Mouse (Mus musculus) mature B cell (primary cell): Measurements from ENCODE around the gene Neurl4.

Experiments
- in situ Hi-C: fragments of 300-500 bp; cut with MboI; formaldehyde crosslinking; loops from 2 replicates; pipeline ENCODE4 v1.14.3; 2019

Gene Neurl4

GRCm38 (mm10) chr11:69932254-69932653 lies 31.4 kb downstream of the Neurl4 start:
- in situ Hi-C loops = no loop called here

- in situ Hi-C loops = no loop called here
These were observed 32.2 kb downstream of the Neurl4 start for GRCm38 (mm10) chr11:69933066-69933465.

DNA sequence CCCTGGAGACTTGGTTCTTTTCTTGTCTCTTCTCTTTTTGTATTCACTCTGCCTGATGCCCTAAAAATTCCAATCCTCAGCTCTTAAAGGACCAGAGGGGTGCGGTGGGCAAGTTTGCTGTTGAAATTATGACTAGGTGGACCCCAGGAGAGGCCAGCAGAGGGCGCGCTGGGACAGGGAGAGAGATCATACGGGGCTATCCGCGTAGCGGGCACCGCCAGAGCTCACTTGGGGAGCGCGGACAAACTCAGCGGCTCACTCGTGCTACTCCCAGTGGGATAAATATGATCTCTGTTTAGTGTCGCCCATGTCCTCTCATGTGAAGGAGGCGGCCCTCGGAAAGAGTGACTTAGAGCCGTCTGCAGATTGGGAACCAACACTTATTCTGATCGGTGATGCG lies 33.3 kb downstream of the Neurl4 start:
- in situ Hi-C loops = no loop called here

- in situ Hi-C loops = no loop called here
These were observed 33.8 kb downstream of the Neurl4 start for GRCm38 (mm10) chr11:69934681-69935080.

- in situ Hi-C loops = no loop called here
These were observed 34.4 kb downstream of the Neurl4 start, which contains the start of gene Ybx2 for GRCm38 (mm10) chr11:69935137-69935879. Gene Ybx2, plus strand, starts transcription at chr11:69935796.

DNA sequence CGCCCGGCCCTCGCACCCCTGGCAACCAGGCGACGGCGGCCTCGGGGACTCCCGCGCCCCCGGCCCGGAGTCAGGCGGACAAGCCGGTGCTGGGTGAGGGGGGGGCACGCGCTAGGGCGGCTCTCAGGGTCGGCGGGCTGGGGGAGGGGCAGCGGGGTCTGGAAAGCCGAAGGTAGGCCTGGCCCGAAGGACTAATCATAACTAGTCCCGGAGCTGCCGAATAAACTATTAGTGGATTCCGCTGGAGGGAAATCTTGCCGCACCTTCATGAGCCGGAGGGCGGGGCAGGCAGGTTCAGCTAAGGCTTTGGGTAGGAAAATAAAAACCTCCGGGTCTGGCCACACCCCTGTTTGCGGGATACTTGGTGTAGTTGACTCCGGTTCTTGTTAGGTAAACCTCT lies 35.3 kb downstream of the Neurl4 start:
- in situ Hi-C loops = no loop called here

GRCm38 (mm10) chr11:69936714-69937347 lies 36.0 kb downstream of the Neurl4 start:
- in situ Hi-C loops = no loop called here

DNA sequence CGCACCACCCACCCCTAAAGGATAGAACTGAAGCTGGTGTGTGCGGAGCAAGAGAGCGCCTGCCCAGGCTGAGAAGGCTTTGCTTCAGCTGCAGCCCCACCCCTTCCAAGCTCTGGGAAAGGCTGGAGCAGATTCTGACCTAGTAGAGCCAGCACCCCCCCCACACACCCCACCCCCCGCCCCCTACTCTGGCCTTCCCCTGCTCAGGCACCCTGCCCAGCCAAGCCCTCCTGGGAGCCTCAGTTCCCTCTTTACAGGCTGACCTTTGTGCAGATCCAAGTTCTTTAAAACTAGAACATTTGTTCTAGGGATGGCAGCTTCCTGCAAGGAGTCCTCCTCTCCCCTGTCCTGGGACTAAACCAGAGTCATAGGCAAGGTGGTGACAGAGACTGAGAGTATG lies 36.5 kb downstream of the Neurl4 start:
- in situ Hi-C loops = no loop called here

- in situ Hi-C loops = no loop called here
These were observed 37.0 kb downstream of the Neurl4 start for GRCm38 (mm10) chr11:69937834-69938233.

- in situ Hi-C loops = no loop called here
These were observed 37.6 kb downstream of the Neurl4 start for GRCm38 (mm10) chr11:69938401-69938979.

DNA sequence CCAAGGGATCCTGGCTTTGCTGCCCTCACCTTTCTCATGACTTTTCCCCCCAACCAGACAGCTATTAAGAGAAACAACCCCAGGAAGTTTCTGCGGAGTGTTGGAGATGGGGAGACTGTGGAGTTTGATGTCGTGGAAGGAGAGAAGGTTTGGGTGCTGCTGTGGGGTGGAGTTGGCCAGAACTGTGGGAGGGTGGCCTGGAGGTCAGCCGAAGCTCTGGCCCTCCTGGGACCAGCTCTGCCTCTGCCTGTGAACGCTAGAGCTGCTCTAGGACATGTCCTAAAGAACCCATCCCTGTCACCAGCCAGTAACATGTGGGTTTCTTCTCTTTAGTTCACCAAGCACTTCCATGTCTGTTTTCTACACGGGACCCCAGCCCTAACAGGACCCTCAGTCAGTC lies 38.3 kb downstream of the Neurl4 start:
- in situ Hi-C loops = no loop called here

DNA sequence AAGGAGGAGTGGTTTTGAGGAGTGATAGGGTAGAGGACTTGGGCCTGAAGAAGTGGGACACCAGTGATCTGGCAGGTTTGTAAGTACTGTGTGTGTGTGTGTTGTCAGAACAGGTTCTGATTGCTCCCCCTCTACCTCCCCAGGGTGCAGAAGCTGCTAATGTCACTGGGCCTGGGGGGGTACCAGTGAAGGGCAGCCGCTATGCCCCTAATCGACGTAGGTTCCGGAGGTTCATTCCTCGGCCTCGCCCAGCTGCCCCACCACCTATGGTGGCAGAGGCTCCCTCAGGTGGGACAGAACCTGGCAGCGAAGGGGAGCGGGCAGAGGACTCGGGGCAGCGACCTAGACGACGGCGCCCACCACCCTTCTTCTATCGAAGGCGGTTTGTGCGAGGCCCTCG lies 38.9 kb downstream of the Neurl4 start:
- in situ Hi-C loops = no loop called here

GRCm38 (mm10) chr11:69940962-69941361 lies 40.1 kb downstream of the Neurl4 start:
- in situ Hi-C loops = no loop called here

- in situ Hi-C loops = no loop called here
These were observed 44.3 kb downstream of the Neurl4 start for GRCm38 (mm10) chr11:69945216-69945615.

- in situ Hi-C loops = no loop called here
These were observed 45.4 kb downstream of the Neurl4 start for GRCm38 (mm10) chr11:69945997-69946891.

DNA sequence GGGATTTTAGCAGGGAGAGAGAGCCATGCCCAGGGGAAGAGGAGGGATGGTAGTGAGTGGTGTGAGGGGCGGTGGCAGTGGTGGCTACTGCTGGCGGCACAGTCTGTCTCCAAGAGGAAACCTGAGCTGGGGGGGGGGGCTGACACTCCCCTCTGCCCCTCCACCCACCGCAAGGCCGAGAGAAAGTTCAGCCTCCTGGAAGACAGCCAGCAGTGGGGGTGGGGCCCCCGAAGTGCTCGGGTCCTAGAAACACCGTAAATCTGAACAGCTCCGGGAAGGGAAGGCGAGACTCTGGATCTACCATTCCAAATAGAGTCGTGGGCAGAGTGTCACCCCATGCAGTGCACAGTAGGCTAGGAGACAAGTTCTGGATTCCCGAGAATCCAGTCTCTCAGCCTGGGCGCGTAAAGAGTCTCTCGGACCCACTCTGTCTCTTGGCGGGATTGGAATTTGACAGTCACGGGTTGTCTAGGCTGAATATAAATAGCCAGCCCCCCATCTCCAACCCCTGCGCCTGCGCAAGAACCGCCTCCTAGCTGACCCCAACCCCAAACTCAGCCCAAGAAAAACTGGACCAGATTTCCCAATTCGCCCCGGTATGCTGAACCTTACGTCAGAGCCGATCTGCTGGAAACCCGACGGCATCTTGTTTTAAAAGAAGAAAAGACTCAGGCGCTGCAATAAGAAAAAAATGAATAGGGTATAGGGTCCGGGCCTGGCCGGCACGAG lies 46.6 kb downstream of the Neurl4 start:
- in situ Hi-C loops = no loop called here

GRCm38 (mm10) chr11:69948066-69948762 lies 47.3 kb downstream of the Neurl4 start, which contains the start of gene Slc2a4:
Gene Slc2a4, minus strand, starts transcription at chr11:69948188.
- in situ Hi-C loops = no loop called here

DNA sequence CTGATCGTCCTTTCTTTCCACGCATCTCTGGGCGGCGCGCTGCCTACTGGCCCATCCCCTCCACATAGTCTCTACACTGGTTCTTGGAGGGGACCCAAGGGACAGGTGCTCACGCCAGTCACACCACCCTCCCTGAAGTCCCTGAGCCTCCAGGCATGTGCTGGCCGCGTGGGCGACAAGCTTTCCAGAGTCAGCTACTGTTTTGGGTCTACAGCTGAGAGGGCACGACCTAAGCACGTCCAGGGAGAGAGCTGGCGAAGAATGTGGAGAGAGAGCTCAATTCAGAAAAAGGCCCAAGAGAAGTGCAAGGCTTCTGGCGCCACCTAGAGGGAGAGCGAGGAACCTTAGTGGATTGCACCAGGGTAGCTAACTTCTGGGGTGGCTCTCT lies 47.9 kb downstream of the Neurl4 start:
- in situ Hi-C loops = no loop called here

DNA sequence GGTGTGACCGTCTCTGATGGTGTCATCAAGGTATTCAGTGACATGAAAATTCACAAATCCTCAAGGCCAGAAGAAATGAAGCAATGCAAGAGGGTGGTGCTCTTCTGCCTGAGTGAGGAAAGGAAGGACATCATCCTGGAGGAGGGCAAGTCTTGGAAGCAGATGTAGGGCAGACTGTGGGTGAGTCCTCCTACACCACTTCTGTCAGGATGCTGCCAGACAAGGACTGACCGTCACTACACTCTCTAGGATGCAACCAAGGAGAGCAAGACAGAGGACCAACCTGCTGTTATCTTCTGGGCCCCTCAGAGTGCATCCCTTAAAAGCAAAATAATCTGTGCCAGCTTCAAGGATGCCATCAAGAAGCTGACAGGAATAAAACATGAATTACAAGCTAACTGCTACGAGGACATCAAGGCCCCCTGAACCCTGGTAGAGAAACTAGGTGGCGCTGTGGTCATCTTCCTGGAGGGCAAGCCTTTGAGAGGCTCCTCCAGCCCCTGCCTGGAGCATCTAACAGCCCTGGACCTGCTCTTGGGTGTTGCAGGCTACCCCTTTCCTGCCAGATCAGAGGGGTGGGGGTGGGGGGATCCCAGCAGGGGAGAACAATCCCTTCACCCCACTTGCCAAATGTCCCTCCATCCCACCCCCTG lies 50.1 kb downstream of the Neurl4 start:
- in situ Hi-C loops = no loop called here

- in situ Hi-C loops = no loop called here
These were observed 51.4 kb downstream of the Neurl4 start for GRCm38 (mm10) chr11:69952274-69952673.
